Mouse (Mus musculus): ENCODE measurements at regions not wholly inside any gene's neighbourhood (a gene's known extent, or its start where the extent isn't known, plus 50 kb on each side); places are given as distances from the start of the nearest gene placed in this dataset.

DNA sequence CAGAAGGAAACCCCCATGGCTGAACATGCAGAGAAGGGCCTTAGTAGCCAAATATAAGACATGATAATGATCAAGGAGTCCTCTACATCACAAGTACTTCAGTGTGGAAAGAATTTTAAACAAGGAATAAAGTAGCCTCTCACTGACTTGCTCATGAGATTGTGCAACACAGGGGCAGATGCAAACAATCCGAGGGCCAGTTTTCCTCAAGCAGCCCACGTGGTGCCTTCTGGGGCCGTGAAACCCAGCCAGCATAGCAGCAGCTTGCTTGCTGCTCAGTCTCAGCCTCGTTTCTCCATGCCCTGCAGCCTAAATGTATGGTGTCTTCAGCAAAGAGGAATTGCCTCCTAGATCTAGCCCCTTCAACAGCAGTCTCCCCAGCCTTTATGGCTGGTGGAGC is 350.7 kb upstream of the Rasgrp1 start:
- WGBS (ENCODE audit: insufficient replicate concordance) = 36% methylated on average over 4 of the region's 4 CpGs
- Histone ChIP-seq H3K9me3 (replicated peaks; ENCODE audit: control insufficient read depth, low read length) (no peaks in the 10 kb centered on the region), H3K4me3 (ENCODE audit: low read depth, low read length) (no peak overlapping the region), H3K4me2 (ENCODE audit: low read depth, low read length) (no peak overlapping the region), H3K27me3 (ENCODE audit: control insufficient read depth, insufficient read depth, low read depth, low read length) (no peaks in the 10 kb centered on the region), H3K4me1 (ENCODE audit: control insufficient read depth, low read depth, low read length) (no peaks in the 10 kb centered on the region), H3K9ac (ENCODE audit: low read depth, low read length) (no peak overlapping the region), H3K36me3 (ENCODE audit: control insufficient read depth, insufficient read depth) (no peaks in the 10 kb centered on the region), H3K27ac (ENCODE audit: low read length) (no peak overlapping the region)
- no peak for ATAC-seq (ENCODE audit: low read depth)

DNA sequence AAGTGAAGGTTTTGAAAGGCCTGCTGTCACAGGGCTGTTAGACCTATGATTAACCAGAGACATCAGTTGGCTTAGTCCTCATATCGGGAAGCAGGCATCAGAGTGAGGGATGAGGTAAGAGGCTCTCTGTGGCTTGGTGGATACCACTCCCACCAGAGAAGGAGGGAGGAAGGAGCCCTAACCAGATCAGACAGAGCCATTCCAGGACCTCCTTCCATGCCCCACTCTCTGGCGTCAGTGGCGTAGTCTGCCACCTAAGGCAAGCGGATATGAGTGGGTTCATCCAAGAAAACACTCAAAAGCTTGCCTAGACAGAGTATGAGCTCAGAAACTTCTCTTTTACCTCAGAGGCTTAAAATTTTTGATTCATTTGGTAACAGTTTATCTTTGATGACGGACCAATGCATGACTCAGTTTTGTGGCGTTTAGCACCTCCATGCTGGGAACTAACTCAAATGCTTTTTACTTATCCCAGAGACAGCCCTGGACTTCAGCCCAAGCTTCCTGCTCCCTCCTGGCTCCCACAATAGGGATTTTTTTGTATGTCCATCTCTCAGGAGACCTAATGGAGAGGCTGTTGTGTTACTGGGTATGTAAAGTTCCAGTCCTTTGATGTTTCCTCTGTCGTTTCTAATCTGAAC is 367.5 kb upstream of the Rasgrp1 start:
- Histone ChIP-seq H3K9me3 (replicated peaks; ENCODE audit: control insufficient read depth, low read length) (no peaks in the 10 kb centered on the region), H3K36me3 (ENCODE audit: control insufficient read depth, insufficient read depth) (no peaks in the 10 kb centered on the region), H3K27me3 (ENCODE audit: control insufficient read depth, insufficient read depth, low read depth, low read length) (no peaks in the 10 kb centered on the region), H3K9ac (ENCODE audit: low read depth, low read length) (no peak overlapping the region), H3K4me3 (ENCODE audit: low read depth, low read length) (no peak overlapping the region), H3K4me2 (ENCODE audit: low read depth, low read length) (no peak overlapping the region), H3K4me1 (ENCODE audit: control insufficient read depth, low read depth, low read length) (no peaks in the 10 kb centered on the region), H3K27ac (ENCODE audit: low read length) (no peak overlapping the region)
- 76% methylated on average over 7 of the region's 7 CpGs for WGBS (ENCODE audit: insufficient replicate concordance)
- ATAC-seq (ENCODE audit: low read depth) = no peak

GRCm38 (mm10) chr2:117724066-117724465 is 381.3 kb upstream of the Rasgrp1 start:
- Histone ChIP-seq H3K4me3 (ENCODE audit: low read depth, low read length) (no peak overlapping the region), H3K36me3 (ENCODE audit: control insufficient read depth, insufficient read depth) (no peaks in the 10 kb centered on the region), H3K27me3 (ENCODE audit: control insufficient read depth, insufficient read depth, low read depth, low read length) (no peaks in the 10 kb centered on the region), H3K9ac (ENCODE audit: low read depth, low read length) (no peak overlapping the region), H3K4me2 (ENCODE audit: low read depth, low read length) (no peak overlapping the region), H3K4me1 (ENCODE audit: control insufficient read depth, low read depth, low read length) (no peaks in the 10 kb centered on the region), H3K27ac (ENCODE audit: low read length) (no peak overlapping the region), H3K9me3 (replicated peaks; ENCODE audit: control insufficient read depth, low read length) (no peaks in the 10 kb centered on the region)
- ATAC-seq (ENCODE audit: low read depth) = no peak
- 74% methylated on average over 4 of the region's 4 CpGs for WGBS (ENCODE audit: insufficient replicate concordance)

DNA sequence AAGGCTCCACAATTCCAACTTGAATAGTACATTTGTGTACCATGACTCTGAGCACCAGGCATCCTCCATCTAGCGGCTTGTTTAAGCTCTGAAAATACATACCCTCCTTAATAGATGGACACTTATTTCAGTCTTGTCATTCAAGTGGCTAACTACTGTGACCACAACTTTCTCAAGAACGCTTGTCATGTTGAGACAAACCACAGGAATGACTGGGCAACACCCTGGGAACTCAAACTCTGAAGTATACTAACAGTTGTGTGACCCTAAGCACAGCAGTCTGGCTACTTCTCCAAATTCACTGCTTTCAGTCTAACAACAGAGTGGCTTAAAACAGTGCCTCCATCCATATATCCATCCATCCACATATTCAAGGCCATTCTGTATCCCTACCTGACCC is 380.4 kb upstream of the Thbs1 start:
- Histone ChIP-seq H3K9ac (ENCODE audit: low read depth, low read length) (no peak overlapping the region), H3K4me1 (ENCODE audit: control insufficient read depth, low read depth, low read length) (no peaks in the 10 kb centered on the region), H3K4me3 (ENCODE audit: low read depth, low read length) (no peak overlapping the region), H3K4me2 (ENCODE audit: low read depth, low read length) (no peak overlapping the region), H3K36me3 (ENCODE audit: control insufficient read depth, insufficient read depth) (no peaks in the 10 kb centered on the region), H3K27me3 (ENCODE audit: control insufficient read depth, insufficient read depth, low read depth, low read length) (no peaks in the 10 kb centered on the region), H3K9me3 (replicated peaks; ENCODE audit: control insufficient read depth, low read length) (no peaks in the 10 kb centered on the region), H3K27ac (ENCODE audit: low read length) (no peak overlapping the region)
- WGBS (ENCODE audit: insufficient replicate concordance) = 35% methylated on average over 2 of the region's 2 CpGs
- ATAC-seq (ENCODE audit: low read depth) = no peak

GRCm38 (mm10) chr2:117742413-117742812 is 369.3 kb upstream of the Thbs1 start:
- Histone ChIP-seq H3K36me3 (ENCODE audit: control insufficient read depth, insufficient read depth) (no peaks in the 10 kb centered on the region), H3K27ac (ENCODE audit: low read length) (no peak overlapping the region), H3K4me2 (ENCODE audit: low read depth, low read length) (no peak overlapping the region), H3K4me1 (ENCODE audit: control insufficient read depth, low read depth, low read length) (no peaks in the 10 kb centered on the region), H3K4me3 (ENCODE audit: low read depth, low read length) (no peak overlapping the region), H3K9me3 (replicated peaks; ENCODE audit: control insufficient read depth, low read length) (no peaks in the 10 kb centered on the region), H3K9ac (ENCODE audit: low read depth, low read length) (no peak overlapping the region), H3K27me3 (ENCODE audit: control insufficient read depth, insufficient read depth, low read depth, low read length) (no peaks in the 10 kb centered on the region)
- no peak for ATAC-seq (ENCODE audit: low read depth)

- ATAC-seq (ENCODE audit: low read depth) = no peak
- no peaks in the 10 kb centered on the region for H3K9me3 ChIP-seq (replicated peaks; ENCODE audit: control insufficient read depth, low read length)
Observed at GRCm38 (mm10) chr2:117743901-117744300, 367.8 kb upstream of the Thbs1 start.

GRCm38 (mm10) chr2:117745767-117746166 is 365.9 kb upstream of the Thbs1 start:
- Histone ChIP-seq H3K4me1 (ENCODE audit: control insufficient read depth, low read depth, low read length) (no peaks in the 10 kb centered on the region), H3K9me3 (replicated peaks; ENCODE audit: control insufficient read depth, low read length) (no peaks in the 10 kb centered on the region), H3K9ac (ENCODE audit: low read depth, low read length) (no peak overlapping the region), H3K27me3 (ENCODE audit: control insufficient read depth, insufficient read depth, low read depth, low read length) (no peaks in the 10 kb centered on the region), H3K27ac (ENCODE audit: low read length) (no peak overlapping the region), H3K4me2 (ENCODE audit: low read depth, low read length) (no peak overlapping the region), H3K36me3 (ENCODE audit: control insufficient read depth, insufficient read depth) (no peaks in the 10 kb centered on the region), H3K4me3 (ENCODE audit: low read depth, low read length) (no peak overlapping the region)
- WGBS (ENCODE audit: insufficient replicate concordance) = 39% methylated on average over 2 of the region's 2 CpGs
- ATAC-seq (ENCODE audit: low read depth) = no peak

More at GRCm38 (mm10) chr2:117743901-117744300, 367.8 kb upstream of the Thbs1 start:
- Histone ChIP-seq H3K27ac (ENCODE audit: low read length) (no peak overlapping the region), H3K27me3 (ENCODE audit: control insufficient read depth, insufficient read depth, low read depth, low read length) (no peaks in the 10 kb centered on the region), H3K9ac (ENCODE audit: low read depth, low read length) (no peak overlapping the region), H3K4me3 (ENCODE audit: low read depth, low read length) (no peak overlapping the region), H3K4me2 (ENCODE audit: low read depth, low read length) (no peak overlapping the region), H3K4me1 (ENCODE audit: control insufficient read depth, low read depth, low read length) (no peaks in the 10 kb centered on the region), H3K36me3 (ENCODE audit: control insufficient read depth, insufficient read depth) (no peaks in the 10 kb centered on the region)
- 57% methylated on average over 1 of the region's 1 CpGs for WGBS (ENCODE audit: insufficient replicate concordance)

- no peak for ATAC-seq (ENCODE audit: low read depth)
- 53% methylated on average over 3 of the region's 3 CpGs for WGBS (ENCODE audit: insufficient replicate concordance)
- H3K9ac ChIP-seq (ENCODE audit: low read depth, low read length) = no peak overlapping the region
Observed at GRCm38 (mm10) chr2:117747136-117747535, 364.5 kb upstream of the Thbs1 start.

DNA sequence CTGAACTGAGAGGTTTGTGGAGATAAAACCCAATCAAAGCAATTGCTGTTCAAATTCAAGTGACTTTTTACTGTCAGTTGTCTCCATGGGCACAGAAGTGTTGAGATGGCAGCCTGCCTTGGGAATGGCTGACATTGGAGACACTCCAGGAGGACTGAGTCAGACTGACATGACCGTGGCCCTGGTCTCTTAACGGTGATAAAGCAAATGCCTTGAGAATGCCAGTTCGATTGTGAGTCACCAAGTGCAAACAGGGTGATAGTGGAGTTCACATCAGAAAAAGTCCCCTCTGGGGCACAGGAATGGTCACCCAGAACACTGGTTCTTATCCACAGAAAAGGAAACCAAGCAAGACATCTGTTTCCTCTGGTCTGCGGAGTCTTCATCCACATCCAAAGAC is 362.8 kb upstream of the Thbs1 start:
- Histone ChIP-seq H3K9ac (ENCODE audit: low read depth, low read length) (no peak overlapping the region), H3K4me1 (ENCODE audit: control insufficient read depth, low read depth, low read length) (no peaks in the 10 kb centered on the region), H3K27me3 (ENCODE audit: control insufficient read depth, insufficient read depth, low read depth, low read length) (no peaks in the 10 kb centered on the region), H3K4me2 (ENCODE audit: low read depth, low read length) (no peak overlapping the region), H3K36me3 (ENCODE audit: control insufficient read depth, insufficient read depth) (no peaks in the 10 kb centered on the region), H3K27ac (ENCODE audit: low read length) (no peak overlapping the region), H3K4me3 (ENCODE audit: low read depth, low read length) (no peak overlapping the region), H3K9me3 (replicated peaks; ENCODE audit: control insufficient read depth, low read length) (no peaks in the 10 kb centered on the region)
- ATAC-seq (ENCODE audit: low read depth) = no peak
- 27% methylated on average over 4 of the region's 4 CpGs for WGBS (ENCODE audit: insufficient replicate concordance)

More at GRCm38 (mm10) chr2:117747136-117747535, 364.5 kb upstream of the Thbs1 start:
- H3K4me1 ChIP-seq (ENCODE audit: control insufficient read depth, low read depth, low read length) = no peaks in the 10 kb centered on the region
- no peaks in the 10 kb centered on the region for H3K9me3 ChIP-seq (replicated peaks; ENCODE audit: control insufficient read depth, low read length)
- H3K4me2 ChIP-seq (ENCODE audit: low read depth, low read length) = no peak overlapping the region
- no peaks in the 10 kb centered on the region for H3K36me3 ChIP-seq (ENCODE audit: control insufficient read depth, insufficient read depth)
- H3K4me3 ChIP-seq (ENCODE audit: low read depth, low read length) = no peak overlapping the region
- H3K27ac ChIP-seq (ENCODE audit: low read length) = no peak overlapping the region
- H3K27me3 ChIP-seq (ENCODE audit: control insufficient read depth, insufficient read depth, low read depth, low read length) = no peaks in the 10 kb centered on the region

Data from liver, embryonic 16.5 days (tissue).